Mouse (Mus musculus): ENCODE data around the gene Gmds. TPM values are rescaled to one million over a fixed set of nuclear protein-coding genes. Genes with fewer than 3 reads are reported as not detected.
A peak's percentile ranks its signal among the peaks of the same experiment; 100 is the strongest.

Gene Gmds
- total RNA-seq, 2 experiments from 2014 or later: 1.5 to 2.1 TPM

DNA sequence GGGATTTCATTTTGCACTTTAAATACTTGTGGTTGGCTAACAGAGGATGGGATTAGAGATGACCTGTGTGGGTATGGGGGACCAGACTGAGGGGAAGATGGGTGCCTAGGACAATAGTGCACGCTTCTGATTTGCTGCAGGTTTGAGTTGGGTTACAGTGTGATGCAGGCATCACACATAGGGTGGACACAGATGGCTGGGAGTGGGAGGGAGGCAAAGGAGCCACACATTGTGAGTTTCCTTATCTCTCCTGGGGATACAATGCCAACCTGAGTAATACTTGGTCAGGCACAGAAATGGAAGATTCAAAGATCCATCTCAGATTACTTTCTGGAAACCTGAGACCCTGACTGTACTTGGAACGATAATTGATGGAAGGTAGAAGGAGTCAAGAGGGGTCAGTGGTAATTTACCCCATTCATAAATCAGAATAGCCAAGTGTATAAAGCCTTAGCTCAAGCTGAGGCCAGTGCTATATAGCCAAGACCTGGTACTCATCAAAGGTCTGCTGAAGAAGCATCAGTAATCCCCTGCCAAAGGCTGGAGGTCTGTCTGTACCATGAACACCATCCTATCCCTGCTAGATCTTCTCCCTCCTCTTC, 445.5 kb downstream of the Gmds start:
- no peak for DNase-seq (ENCODE audit: low spot score)

DNA sequence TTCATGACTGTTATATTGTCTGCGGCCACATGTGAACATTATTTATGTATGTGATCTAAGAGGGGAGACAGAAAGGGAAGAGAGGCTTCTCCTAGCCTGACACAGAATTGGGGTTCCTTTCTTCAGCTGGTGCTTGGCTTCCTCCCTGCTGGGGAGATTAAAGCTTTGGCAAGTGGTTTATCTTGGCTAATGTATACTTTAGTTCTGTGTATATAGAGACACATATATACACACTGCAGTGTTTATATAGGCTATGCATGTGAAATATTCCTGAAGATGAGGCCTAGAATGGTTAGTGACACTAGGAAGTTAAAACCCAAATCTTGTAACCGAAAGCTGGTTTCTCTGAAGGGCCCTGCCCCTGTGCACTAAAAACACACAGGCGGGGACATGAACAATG, 450.0 kb downstream of the Gmds start:
- no peak for DNase-seq (ENCODE audit: low spot score)

DNA sequence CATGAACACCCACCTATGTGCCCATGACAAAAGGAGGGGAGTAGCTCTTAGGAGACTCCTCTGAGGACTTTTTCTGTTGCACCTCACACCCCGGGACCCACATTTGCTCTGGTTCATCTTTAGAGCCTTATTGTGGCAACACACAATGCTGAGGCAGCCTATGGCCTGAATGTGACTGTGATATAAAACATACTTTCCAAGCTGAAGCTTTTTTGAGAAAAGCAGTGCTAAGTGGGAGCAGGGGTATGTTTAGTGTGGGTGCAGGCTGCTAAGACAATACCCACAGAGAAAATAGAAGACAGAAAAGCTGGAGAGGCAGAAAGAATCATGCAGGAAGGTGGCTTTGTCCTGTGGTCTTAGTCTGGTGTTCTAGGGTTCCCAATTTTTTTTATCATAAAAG, 452.8 kb downstream of the Gmds start:
- no peak for DNase-seq (ENCODE audit: low spot score)

DNA sequence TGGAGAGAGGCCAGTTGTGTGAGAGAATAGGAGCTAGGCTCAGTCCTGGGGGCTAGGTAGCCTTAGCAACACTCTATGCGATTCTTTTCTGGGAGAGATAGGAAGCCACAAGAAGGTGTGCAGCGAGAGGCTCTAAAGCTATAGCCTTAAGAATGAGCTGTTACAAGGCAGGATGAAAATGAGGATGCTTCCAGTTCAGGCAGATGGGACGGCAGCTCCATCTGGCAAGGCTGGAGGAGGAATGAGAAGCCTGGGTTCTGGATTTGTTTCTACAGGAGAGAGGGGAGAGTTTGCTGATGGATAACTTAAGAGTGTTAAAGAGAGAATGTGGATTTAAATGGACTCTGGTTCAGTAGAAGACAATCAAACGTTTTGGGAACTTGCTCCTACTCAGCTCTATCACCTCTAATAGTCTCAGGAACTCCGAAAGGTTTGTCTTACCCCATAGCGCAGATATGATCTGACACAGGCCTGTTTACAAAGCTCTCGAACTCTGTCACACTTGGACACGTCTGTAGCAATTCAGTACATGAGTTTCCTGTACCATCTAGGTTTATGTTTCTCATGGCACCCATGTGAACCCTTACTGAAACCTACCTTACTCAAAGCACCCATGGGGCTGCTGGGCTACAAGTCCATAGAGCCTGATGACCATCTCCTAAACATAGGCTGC, 459.6 kb downstream of the Gmds start:
- no peak for DNase-seq (ENCODE audit: low spot score)

DNA sequence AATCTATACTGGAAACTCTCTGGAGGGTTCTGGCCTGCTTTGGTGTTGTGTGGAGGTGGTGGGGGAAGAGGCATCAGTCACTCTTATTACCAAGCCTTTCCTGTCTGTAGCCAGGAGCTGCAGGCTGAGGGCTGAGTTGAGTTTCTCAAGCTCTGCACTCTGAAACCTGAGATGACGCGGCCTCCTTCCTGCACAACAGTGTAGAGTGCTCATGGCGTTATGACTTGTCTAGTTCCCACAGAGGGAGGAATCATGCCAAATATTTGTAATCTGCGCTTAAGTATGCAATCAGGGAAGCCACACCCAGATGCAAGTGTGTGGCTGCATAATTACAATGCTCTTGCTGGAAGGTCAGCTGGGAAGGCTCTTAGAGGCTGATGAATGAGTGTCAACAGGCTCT, 461.5 kb downstream of the Gmds start:
- DNase-seq (ENCODE audit: low spot score): peak; percentile 4

DNA sequence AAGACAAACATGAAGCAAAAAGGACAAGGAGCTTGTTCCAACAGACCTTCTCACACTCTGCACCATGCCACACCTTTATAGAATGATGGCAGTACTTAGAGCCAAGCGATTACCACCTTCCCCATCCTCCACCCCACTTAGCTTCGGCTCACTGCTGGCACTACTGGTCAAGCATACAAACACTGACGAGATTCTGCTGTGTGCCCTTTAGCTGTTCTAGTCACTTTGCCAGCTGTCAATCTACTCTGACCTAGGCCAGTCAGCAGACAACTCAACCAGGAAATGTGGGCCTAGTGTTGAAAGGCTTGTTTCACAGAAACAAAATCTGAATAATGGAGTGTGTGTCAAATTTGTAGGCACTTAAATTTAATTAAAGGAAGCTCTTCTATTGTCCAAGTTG, 464.1 kb downstream of the Gmds start:
- DNase-seq (ENCODE audit: low spot score): no peak

DNA sequence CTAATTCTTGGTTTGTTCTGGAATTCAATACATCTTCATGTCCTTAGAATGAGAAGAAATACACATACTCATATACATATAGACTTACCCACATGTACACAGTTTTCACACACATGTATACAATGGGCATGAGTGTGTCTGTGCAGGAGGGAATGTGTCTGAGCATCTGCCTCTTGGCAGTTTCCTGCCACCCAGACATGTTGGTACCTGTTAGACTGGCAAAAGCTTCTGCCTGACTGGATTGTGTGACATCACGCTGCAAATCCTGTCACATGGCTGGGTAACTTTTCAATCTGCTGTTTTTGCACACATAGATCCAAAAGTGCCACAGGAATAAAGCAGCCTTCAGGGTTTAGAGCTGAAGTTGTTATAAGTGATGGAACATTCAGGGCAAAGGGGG, 465.3 kb downstream of the Gmds start:
- no peak for DNase-seq (ENCODE audit: low spot score)

DNA sequence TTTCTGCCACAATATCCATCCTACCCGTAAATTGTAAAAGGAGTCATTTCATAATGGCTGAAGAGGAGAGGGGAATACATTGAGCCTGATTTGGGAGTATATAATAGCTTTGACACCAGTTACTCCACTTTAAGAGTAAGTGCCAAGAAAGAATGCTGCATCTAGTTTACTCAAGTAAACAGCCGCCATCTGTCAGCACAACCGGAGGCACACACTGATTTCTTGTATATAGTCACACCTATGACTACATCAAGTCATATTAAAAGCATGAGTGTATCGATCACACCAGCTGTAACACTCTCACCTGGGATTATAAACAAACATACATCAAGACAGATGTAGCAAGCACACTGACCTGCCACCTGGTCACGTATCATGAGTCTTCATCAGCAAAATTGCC, 473.8 kb downstream of the Gmds start:
- no peak for DNase-seq (ENCODE audit: low spot score)

DNA sequence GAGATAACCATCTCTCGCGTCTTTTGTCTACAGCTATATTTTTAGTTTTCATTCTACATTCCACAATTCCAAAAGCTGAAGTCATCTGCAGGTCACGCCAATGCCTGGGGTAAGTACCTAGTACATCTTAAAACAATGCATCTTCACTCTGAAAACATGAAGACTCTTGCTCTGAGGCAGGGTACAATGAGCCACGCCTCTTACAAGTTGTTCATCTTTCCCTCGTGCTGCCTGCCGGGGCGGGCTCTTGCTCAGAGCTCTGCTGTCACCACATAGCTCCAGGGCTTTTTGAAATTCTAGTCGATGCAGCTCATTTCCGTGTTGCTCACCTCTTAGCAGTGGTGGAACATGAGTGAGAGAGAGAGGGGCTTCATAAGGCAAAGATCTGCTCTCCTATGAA, 475.1 kb downstream of the Gmds start:
- DNase-seq (ENCODE audit: low spot score): no peak

DNA sequence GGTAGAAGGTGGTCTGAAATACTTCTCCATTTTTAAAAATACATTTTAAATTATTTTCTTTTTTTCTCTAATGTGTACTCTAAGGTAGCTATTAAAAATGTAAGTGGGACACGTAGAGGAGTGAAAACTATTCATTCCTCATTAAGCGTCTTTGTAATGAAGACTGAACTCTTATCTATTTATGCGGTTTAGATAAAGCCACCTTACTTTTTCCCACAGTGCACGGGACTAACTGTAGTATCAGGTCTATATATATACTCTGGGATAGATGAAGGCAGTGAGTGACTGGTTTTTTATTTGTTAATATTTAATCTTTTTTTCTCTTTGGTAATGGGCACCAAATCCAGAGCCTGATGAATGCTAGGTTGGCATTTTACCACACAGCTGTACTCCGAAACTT, 478.3 kb downstream of the Gmds start:
- no peak for DNase-seq (ENCODE audit: low spot score)

DNA sequence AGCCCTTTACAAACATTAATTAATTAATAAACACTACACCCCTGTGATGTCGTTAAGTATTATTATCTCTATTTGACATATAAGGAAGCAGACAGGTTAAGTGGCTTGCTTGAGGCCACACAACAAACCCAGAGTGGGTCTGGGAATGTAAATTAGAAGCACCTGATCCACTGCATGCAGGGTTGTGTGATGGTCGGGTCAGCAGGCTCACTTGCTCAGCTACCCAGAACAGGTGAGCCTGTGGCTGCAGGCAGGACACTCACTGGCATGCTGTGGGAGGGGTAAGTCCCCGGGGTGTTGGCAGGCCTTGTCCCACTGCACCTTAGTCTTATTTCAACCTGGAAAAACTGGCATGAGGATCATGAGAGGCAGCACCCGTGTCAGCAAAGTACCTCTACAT, 484.5 kb downstream of the Gmds start:
- no peak for DNase-seq (ENCODE audit: low spot score)

DNA sequence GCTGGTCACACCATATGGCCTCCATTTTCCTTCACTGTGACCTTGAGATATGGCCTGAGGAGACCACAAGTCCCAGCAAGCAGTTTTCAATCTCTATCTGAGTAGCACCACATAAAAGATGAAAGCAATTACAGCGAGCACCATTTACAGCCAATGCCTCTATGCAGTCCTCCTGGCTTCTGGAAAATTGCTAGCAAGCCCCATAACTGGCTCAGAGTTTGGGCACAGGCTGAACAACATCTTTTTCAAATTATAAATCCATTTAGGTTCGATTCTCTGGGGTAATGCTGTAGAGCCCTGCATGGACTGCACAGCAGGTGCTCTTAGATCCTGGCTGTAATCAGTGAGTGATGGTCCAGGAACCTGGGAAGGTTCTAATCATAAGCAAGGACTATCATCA, 485.0 kb downstream of the Gmds start:
- DNase-seq (ENCODE audit: low spot score): no peak

DNA sequence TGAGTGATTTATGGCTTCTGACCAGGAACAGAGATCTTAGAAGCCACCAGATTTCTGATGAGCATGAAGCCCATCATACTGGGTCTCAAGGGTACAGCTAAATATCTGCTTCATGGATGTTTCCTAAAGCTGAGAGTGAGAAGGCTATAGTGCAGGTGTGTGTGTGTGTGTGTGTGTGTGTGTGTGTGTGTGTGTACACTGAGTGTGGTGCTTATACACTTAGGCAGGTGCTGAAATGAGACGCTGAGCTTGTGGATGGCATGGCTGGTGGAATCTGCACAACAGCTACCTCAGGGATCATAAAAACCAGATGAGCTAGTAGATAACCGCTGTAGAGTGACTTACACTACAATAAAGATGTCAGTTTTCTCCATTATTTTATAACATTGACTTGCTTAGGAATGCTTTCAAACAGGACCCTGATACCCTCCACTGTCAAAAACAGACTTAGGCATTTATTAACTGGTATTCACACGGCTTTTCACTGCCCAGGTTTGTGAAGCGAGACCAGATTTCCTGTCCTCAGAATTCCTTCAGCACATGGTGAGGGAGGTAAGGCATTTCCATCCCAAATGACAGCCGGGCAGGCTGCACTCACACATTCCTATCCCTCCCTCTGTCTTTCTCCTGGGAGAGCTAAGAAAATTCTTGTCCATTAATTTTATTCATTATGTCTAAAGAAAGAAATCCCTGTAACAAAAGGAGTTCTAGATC, 489.1 kb downstream of the Gmds start:
- DNase-seq (ENCODE audit: low spot score): no peak

DNA sequence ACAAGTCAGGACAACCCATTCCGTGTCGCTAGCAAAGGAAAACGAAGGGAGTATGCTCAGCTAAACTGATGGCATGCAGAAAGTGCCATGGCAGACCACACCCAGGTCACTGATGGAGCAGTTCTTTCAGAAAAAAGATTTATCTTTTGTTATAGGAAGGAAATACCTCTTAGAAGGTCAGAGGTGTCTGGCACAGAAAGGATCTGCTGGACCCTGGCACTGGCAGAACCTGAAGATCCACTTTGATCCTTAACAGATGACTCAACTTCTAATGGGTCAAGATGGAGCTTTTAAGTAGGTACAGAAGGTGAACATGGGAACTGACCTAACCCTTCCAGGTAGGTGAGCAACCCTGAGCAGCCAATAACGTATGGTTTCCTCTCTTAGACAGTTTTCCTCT, 502.7 kb downstream of the Gmds start:
- no peak for DNase-seq (ENCODE audit: low spot score)

DNA sequence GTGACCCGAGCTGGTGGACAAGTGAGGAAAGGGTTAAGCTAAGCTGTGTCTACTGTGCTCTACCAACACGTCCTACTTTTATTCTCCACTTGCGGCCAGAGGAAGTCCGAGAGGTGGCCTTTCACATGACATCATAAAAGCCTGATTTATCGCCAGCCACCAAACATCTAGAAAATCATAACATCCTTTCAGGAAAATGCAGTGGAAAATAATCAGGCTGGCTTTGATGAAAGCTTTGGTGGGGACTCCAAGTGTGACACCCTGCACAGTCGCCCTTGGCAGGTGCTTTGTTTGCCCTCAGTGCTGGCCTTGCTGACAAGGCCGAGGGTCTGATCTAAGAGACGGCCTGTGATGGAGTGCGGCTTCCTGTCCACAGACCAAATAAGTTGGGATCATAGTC, 508.2 kb downstream of the Gmds start:
- DNase-seq (ENCODE audit: low spot score): no peak

DNA sequence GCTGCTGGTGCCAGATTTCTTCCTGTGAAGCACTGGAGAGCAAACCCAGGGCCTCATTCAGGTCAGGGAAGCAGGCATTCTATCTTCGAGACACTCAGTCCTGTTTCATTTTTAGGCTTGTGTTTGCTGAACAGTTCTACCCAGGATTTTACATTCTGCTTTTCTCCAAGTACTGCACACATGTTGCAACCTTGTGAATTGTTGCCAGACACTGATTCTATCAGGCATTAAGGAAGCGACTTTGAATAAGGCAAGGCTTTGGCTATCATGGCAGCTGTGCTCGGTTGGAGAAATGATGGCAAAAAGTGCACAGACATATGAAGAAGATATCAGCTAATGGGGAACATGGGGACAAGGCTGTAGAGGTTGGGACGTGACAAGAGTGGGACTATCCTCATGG, 510.1 kb downstream of the Gmds start:
- DNase-seq (ENCODE audit: low spot score): no peak

DNA sequence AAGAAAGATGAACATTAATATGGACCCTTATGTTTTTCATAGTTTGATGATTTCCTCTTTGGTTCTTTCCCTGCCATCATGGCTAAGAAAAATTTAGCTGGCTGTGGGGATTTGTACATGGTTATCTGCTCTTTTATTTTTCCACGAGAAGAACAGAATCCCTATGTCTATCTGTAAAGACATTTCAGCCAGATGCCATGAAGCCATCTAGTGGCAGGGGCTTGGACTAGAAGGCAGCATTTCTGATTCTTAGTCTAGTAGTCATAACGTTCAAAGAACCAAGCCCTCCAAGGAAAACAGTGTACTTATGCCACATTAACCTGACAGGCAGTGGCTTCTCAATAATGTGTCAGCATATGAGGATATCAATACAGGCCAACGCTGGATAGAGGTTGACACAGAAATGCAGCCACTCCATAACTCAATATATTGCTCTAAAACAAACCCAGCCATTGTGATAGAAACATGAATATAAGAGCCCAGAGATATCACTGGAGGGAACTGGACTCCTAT, 510.7 kb downstream of the Gmds start:
- DNase-seq (ENCODE audit: low spot score): no peak

DNA sequence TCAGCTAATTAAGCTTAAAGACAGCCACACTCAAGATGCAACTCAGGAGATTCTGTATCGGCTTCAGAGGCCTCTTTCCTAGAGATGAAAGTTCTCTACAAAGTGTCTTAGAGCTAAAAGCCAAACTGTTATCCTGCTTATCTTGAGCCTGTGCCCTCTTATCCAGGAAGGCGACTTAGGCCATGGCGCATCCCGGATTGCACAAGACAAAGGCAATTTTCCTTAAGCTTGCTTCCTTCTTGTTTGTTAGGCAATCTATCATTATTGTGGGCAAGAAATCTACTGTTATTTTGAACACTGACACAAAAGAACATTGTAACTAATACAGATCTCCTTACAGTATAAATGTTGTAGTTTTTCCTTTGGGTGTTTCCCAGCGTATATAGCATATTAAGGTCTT, 511.4 kb downstream of the Gmds start:
- no peak for DNase-seq (ENCODE audit: low spot score)

DNA sequence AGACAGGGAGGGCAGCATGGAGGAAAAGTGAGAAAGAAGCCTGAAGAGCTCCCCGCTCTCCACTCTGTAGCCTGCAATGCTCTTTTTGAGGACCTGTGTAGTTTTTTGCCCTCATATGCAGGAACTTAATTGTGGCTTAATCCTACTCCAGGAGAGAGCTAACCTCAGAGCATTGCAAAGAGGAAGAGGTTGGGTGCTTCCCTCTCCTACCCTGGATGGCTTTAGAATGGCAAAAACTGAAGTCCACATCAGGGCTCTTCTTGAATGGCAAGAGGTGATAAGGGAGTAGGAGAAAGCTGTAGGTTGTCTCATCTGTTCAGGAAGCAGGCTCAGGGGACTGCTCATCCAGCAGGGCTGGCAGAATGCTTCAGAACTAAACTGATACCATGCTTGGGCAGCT, 513.4 kb downstream of the Gmds start:
- no peak for DNase-seq (ENCODE audit: low spot score)

DNA sequence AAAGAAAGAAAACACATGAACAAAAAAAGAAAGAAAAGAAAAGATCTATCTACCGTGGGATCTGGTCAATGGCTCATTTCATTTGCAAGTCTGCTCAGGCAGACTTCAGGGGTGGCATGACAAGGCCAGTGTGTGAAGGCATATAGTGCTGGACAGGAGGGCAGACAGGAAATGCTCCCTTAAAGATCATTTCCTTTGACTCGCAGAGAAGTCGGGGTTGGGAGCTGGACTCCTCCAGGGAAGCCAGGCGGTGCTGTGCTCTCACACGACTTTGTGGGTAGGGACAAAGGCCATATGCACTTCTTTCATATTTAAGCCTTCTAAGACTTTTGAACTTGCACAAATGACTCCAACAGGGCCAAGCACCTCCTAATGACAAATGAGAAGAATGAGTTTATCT, 515.2 kb downstream of the Gmds start:
- DNase-seq (ENCODE audit: low spot score): no peak

DNA sequence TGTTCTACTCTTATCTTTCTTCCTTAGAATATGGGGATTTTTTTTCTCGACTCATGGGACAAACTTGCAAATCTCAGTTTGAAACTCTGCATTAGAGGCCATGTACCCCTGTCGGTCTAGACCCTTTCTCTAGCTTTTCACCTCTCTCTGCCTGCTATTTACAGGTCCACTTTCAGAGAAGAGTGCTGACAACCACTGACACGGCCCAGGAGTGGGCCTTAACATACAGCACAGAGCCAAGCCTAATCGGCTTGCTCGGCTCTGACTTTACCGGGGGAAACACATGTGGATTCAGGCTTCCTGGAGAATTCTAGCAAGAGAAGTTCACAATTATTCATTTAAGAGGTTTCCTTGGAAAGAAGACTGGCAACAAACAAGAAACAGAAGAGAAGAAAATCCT, 517.5 kb downstream of the Gmds start:
- DNase-seq (ENCODE audit: low spot score): no peak

DNA sequence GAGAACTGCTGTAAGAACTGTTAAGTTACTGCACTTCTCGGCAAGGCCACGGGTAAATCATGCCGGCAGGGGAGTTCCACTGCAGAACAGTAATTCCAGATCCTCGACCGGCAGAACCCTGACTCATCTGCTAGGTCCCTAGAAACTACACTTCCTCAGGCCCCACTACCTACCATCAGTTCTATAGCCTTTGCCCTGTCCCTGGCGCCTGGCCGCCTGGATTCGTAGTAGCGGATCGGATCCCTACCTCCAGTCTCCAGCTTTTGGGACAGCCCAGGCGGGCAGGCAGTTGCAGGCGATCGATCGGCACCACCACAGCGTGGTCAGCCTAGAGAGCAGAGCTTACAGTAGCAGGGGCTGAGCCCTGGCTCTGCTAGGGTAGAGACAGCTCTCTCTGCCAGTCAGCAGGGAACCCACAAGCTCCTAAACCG, 517.9 kb downstream of the Gmds start:
- DNase-seq (ENCODE audit: low spot score): peak; percentile 32
